Mouse (Mus musculus): ENCODE results near the gene Fkbp9. TPM values are rescaled to one million over a fixed set of nuclear protein-coding genes. Genes with fewer than 3 reads are reported as not detected.

Gene Fkbp9
- polyA plus RNA-seq (2012; rRNA removed): 11.8 and 13.2 TPM in 2 replicates

DNA sequence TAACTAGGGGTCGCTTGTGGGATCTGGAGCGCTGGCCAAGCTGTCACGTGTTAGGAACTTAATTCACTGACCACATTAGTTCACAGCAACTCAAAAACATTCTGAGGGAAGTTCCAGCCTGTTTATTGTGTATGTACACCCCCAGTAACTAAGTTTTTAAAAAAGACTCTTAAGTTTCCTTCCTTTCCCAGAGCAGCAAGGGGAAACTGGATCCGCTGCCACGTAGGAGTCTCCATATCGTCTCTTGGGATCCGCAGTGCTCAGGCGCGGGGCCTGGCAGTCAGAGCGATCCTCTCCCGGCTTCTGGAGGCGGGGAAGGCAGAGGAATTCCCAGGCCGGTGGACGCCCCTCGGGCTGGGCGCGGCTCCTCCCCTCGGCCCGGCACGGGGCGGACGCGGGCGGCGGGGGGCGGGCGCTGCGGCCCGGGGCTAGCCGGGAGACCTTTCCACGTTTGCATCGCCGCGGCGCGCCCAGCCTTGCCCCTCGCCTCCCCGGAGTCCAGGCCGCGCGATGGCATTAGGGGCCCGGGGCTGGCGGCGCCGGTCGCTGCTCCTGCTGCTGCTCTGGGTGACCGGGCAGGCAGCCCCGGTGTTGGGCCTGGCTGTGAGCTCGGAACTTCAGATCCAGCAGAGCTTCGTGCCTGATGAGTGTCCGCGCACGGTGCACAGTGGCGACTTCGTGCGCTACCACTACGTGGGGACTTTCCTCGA is at the start of gene Fkbp9:
Fkbp9 (plus strand) TSS at position 363 of the 710 bp plus-strand sequence.
- peak; percentile 46 for DNase-seq (ENCODE audit: low read depth, low spot score)
- WGBS: under 1% methylated on average over 51 of the region's 58 CpGs

DNA sequence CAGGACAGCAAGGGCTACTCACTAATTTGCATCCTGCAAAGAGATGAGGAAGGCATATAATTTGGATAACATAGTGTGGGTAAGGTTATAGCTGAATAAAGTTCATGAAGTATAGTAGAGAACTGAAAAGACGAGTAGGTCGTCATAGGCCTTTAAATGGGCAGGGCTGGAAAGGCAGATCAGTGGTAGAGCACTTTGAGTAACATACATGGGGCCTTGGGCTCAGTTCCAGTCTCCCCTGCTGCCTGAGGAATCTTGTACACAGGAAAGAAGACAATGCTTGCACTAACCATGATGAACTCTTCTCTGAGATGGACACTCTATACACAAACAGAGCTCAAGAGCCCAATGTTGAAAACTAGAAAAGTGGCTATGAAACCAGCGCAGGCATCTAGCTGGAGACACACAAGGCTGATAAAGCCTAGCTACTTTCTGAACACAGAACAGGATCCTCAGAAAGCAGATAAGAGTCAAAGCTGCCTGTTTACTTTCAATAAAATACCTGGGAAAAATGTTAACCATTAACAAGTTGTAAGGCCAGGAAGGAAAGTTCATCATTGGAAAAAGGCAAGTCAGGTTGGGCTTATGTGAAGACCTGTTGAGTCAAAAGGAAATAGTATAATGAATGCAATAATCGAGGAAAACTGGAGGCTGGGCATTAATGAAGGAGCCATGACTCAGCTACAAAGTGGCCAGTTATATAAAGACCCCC is 48.1 kb upstream of the Fkbp9 start:
- DNase-seq (ENCODE audit: low read depth, low spot score): peak; percentile 69
- WGBS: 33% methylated on average over 4 of the region's 4 CpGs

DNA sequence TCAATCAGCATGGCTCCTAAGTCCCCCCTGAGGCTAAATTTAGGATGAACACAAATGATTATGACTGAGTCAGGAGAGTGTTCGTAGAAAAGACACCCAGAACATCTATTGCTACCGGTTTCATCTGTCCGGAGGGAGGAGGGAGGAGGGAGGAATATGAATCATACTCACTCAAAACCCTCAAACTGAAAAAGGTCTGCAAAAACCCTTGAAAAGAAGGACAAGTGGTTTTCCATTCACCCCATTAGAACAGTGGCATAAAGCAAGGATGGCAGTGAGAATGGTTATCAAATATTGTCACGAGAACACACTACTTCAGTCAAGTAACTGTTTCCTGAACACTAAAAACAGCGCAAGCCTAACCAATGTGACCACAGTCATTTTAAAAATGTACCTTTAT is 46.8 kb upstream of the Fkbp9 start:
- no peak for DNase-seq (ENCODE audit: low read depth, low spot score)
- WGBS: 49% methylated on average over 5 of the region's 5 CpGs

DNA sequence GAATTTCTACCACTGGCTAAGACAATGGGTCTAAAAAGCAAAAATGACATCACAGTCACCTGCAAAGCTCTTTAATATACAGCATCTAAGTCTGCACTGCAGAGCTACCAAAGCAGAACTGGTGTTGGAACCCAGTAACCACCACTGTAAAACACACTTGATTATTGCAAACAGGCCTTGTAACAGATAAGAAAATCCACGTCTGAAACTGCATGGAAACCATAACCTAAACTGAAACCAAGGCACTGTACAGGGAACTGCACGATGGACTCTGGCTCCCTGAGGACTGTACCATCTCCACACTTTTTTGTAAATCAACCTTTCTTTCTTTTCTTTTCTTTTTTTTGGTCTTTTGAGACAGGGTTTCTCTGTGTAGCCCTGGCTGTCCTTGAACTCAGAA is 44.2 kb upstream of the Fkbp9 start:
- 25% methylated on average over 2 of the region's 2 CpGs for WGBS
- no peak for DNase-seq (ENCODE audit: low read depth, low spot score)

DNA sequence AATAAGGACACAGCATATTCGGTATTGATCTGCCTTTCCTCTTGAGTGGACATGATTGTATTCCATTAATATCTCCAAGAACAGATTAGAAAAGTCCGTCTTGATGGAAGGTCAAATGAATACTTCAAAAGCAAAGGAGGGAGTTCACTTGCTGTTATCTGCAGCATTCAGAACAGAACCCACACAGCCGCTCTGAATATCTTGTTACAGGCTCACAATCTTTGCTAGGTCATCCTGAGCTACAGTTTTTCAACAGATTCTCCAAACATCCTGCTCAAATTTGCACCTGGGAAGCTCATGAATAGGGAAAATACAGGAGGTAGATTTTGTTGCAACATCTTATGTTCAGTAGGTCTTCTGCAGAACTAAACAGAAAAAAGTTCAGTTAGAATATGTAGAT is 42.5 kb upstream of the Fkbp9 start:
- DNase-seq (ENCODE audit: low read depth, low spot score): no peak
- WGBS: 26% methylated on average over 3 of the region's 3 CpGs

DNA sequence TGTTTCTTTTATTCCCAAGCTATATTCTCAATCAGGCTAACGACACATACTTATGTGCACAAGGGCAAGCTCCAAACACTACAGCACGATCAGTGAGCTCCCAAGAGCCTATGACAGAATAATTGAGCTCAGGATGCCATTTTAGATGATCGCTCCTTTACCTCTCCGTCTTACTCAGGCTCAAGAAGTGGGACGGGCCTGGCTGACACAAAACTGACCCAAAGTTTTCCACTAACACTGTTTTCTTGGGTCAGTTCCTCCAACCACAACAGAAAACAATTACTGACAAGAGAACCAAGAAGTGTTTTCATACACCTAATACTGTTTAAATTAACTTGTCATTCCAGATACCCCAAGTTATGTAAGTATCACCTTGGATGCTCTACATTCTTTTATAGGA is 37.0 kb upstream of the Fkbp9 start:
- DNase-seq (ENCODE audit: low read depth, low spot score): no peak

DNA sequence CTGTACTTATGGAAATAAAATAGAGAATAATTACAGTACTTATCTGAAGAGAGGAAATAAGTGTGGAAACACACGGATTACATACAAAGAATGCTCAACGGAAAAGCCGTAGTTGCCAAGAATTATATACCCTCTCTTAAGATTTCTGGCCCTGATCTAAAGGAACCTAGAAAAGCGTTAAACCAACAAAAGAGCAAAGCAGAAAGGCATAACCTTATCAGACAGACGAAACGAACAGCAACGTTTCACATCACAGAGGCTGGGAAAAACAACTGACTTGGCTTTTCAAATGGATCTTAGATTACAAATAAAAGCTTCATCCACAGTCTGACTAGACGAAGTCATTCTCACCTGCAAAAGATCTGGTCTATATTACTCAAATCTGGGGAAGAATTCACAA is 35.6 kb upstream of the Fkbp9 start:
- DNase-seq (ENCODE audit: low read depth, low spot score): no peak
- WGBS: under 1% methylated on average over 8 of the region's 8 CpGs

More for the DNA sequence above, 37.0 kb upstream of the Fkbp9 start:
- WGBS: 77% methylated on average over 5 of the region's 5 CpGs

DNA sequence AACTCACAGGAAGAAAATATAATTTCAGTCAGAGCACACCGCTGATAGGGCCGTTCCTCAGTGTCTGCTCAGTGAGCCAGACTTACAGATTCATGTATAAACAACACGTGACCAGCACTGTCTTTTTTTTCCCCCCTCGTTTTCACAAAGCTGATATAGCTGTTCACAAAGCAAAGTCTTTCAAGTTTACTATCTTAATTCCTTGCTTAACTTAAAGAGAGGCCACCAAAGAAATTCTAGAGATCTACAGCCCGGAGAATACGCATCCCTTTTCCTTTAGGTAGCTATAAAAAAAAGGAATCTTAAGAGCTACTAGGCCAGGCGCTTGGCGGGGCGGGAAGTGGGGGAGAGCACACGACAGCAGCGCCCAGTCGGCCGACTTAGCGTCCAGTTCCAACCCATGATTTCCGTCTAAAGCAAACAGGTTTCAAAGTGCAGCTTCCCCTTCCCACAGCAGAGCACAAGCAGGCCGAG is 35.2 kb upstream of the Fkbp9 start:
- WGBS: under 1% methylated on average over 16 of the region's 16 CpGs

DNA sequence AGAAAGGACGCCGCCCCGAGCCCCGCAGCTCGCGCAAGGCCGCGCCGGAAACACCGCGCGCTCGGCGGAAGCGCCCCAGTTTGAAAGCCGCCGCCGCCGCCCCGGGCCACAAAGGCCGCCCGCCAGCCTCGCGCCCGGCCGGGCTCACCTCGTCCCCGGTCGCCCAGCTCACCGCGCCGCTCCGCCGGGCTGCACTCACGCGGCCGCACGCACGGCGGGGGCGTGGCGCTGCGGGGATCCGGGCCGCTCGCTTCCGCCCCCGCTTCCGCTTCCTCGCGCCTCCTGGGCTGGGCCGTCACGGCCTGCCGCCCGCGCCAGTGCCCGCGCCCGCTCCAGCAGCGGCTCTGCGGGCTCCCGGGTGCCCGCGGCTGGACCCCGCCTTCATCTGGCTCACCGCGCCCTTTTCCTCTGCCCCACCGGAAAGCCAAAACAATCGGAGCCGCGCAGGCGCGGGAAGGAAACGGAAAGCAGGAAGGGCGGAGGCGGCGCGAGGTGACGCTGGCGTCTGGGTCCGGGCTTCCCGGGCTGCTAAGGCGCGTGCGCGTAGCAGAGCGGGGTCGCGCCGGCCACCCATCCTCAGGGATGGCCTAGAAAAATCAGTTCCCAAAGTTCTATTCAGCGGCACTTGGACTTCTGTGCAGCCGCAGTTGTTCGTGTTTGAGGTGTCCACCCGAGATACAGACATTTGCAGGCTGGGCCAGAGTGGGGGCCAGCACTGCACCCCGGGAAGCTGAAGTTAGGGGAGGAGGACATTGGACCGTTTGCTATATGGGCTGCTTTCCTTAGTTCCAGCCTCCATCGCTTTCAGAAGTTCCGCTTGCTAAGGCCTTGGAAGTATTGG is 34.3 kb upstream of the Fkbp9 start, which contains the start of gene Kbtbd2:
Kbtbd2 (minus strand) TSS at position 503 of the 841 bp plus-strand sequence.
- peak; percentile 73 for DNase-seq (ENCODE audit: low read depth, low spot score)
- under 1% methylated on average over 83 of the region's 98 CpGs for WGBS

More for the DNA sequence above, 35.2 kb upstream of the Fkbp9 start:
- DNase-seq (ENCODE audit: low read depth, low spot score): no peak

DNA sequence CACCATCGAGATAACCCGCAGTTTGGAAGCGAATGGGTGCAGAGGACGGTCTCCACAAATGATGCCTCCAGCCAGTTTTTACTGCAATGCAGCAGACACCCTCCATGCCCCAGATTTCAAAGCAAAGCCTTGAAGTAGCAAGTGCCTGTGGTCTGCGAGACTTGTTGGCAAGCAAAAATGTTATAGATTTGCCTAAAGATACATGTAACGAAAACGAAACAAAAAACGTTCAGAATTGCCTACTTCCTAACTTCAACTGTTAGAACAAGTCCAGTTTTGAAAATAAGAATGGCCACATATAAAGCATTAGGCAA is 33.8 kb upstream of the Fkbp9 start:
- 2% methylated on average over 8 of the region's 8 CpGs for WGBS

DNA sequence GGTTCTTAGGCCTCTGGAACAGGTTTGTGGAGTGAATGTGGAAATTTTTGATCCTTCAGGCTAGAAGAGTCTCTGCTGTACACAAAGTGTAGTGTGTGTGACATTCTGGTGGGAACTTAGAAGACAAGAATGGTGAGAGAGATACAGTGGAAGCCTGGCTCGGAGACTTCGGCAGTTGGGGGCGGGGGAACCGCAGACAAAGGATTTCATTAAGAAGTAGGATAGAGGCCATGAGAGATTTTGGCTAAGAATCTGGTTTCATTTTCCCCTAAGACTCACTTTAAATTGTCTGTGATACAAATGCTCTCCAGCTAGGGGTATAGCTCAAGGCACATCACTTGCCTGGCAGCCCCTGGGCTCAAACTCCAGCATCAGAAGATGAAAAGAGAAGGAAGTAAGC is 26.8 kb upstream of the Fkbp9 start:
- 87% methylated on average over 4 of the region's 4 CpGs for WGBS
- DNase-seq (ENCODE audit: low read depth, low spot score): no peak

More for the DNA sequence above, 33.8 kb upstream of the Fkbp9 start:
- DNase-seq (ENCODE audit: low read depth, low spot score): no peak

DNA sequence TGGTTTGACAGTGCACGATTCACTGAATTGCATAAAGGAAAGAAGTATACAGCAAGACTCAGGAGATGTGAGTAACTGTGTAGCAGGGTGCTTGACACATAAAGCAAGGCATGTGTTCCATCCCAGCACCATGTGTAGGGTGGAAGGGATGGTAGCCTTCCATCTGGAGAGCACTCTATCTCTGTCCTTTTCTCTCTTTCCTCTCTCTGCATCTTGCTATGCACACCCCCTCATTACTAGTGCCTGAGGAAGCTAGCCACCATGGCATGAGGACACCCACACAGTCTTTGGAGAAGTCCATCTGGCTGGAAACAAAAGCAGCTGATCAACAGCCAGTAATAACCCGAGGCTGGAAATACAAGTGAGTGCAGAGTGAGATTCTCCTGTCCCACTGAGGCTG is 25.7 kb upstream of the Fkbp9 start:
- WGBS: 69% methylated on average over 2 of the region's 2 CpGs
- no peak for DNase-seq (ENCODE audit: low read depth, low spot score)

DNA sequence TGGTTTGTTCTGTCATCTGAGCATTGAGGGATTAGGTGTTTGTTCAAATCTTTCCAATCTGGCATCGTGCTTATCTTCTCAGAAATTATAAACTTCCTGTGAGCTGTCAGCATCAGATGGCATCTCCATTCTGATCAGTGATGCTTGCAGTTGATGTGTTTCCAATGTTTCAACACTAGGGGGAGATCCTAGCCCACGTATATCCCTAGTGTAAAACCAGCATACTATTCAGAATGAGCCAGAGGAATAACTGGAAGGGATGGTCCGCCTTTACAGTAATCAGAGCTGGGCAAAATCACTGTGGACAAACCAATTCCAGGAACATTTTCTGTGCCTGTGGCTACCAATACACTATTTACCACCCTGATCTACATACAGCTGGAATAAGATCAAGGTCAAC is 23.2 kb upstream of the Fkbp9 start:
- no peak for DNase-seq (ENCODE audit: low read depth, low spot score)
- 4% methylated on average over 3 of the region's 3 CpGs for WGBS

DNA sequence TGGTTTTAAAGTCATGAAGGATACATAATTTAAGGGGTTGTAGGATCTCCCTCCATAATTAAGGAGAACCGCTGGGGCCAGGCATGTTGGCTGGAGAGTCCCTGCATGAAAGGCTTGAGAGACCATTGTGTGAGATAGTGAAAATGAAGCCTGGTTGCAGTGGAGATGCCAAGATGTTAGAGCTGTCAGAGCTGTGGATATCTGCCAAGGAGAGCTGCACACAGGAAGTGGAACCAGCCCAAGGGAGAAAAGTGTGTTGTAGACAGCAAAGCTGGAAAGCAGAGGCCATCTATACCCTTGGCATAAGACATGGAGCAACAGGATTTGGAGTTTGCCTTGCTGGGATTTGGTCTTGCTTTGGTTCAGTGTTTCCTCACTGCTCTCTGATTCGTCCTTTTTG is 18.5 kb upstream of the Fkbp9 start:
- WGBS: 79% methylated on average over 2 of the region's 2 CpGs
- DNase-seq (ENCODE audit: low read depth, low spot score): no peak

DNA sequence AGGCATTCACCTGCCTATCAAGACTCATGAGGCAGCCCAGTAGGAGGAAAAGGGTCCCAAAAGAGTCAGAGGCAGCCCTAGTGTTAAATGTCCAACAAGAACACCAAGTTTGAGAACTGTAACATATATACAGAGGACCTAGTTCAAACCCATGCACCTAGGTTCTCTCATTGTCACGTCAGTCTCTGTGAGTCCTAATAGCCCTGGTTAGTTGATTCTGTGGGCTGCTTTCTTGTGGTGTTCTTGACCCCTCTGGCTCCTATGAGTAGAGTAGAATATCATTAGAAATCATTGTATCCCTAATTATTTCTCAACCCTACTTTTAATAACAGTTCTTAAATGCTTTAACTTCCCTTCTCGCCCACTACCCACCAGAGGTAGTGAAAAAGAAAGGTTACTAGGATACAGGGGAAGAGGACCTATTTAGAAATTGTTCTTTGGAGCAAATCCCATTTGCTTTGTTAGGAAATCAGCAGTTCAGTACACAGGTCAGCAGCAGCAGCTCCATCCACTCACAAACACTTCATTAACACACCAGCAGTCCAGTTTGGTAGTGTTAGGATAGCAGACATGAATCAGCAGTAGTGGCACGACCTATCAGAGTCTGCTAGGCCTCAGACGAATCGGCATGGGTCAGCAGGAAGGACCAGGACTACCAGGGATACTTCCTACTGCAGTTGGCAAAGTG is 13.3 kb upstream of the Fkbp9 start:
- DNase-seq (ENCODE audit: low read depth, low spot score): no peak

DNA sequence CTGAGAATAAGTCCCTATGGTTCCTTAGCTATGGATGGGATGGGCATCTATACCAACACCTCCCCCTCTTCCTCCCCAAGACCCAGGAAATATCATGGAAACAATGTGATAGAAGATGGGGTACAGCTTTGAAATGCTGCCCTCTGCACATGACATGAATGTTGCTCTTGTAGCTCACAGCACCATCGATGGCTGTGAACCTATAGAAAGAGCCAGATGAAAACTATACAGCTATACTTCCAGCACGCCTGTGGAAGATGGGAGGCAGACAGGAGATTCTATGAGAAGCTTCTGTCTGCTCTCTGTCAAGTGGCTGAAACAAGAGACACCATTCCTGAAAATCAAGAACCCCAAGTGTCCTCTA is 12.8 kb upstream of the Fkbp9 start:
- 87% methylated on average over 2 of the region's 2 CpGs for WGBS

More for the DNA sequence above, 13.3 kb upstream of the Fkbp9 start:
- WGBS: 82% methylated on average over 5 of the region's 5 CpGs

DNA sequence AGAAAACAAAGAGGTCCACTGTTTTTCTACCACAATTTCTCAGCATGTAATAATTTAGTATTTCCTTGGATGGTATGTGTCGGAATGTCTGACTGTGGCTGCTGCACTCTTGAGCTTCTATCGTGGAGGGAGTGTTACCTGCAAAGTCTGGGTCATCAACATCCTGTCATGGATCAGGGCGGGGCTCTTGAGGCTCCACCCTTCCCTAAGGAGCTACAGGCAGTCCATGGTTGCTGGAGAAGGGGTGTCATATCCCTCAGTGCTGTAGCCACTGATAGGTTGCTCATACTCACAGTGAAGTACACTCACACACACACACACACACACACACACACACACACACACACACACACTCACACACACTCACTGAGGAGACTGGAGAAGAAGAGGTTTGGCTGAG is 6.2 kb upstream of the Fkbp9 start:
- no peak for DNase-seq (ENCODE audit: low read depth, low spot score)
- WGBS: 41% methylated on average over 3 of the region's 3 CpGs

More for the DNA sequence above, 12.8 kb upstream of the Fkbp9 start:
- no peak for DNase-seq (ENCODE audit: low read depth, low spot score)

DNA sequence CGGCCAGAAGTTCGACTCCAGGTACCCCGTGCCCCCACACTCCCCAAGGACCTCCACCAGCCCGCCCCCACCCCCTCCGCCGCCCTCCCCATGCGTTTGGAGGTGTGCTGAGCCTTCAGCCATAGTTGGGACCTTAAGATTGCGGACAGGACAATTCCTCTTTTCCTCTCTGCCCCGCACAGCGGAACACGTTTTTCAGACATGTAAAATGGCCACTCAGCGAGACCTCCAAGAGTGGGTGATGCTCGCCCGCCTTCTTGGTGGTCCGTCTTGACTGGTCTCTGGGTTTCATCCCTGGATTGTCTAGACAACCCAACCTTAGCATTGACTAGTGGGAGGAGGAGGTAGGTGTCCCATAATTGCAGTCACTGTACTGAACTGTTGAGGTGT is 543 bp downstream of the Fkbp9 start:
- DNase-seq (ENCODE audit: low read depth, low spot score): no peak
- 9% methylated on average over 15 of the region's 15 CpGs for WGBS

DNA sequence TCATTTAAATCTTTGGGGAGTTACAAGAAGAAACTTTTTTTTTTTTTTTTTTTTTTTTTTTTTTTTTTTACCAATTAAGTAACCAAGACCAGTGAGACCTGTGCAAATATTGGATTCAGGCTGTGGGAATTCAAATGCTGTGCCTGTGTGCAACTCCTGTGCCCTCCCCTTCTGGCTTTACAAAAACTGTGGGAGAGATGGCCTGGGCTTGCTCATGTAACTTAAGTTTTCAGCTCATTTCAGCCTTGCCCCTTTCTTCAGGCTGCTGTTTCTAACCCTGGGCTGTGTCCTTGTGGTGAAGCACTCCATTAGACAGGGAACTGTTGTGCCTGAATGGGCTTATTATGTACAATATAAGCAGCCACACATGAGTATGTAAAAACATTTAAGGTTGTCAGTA is 971 bp downstream of the Fkbp9 start:
- no peak for DNase-seq (ENCODE audit: low read depth, low spot score)

DNA sequence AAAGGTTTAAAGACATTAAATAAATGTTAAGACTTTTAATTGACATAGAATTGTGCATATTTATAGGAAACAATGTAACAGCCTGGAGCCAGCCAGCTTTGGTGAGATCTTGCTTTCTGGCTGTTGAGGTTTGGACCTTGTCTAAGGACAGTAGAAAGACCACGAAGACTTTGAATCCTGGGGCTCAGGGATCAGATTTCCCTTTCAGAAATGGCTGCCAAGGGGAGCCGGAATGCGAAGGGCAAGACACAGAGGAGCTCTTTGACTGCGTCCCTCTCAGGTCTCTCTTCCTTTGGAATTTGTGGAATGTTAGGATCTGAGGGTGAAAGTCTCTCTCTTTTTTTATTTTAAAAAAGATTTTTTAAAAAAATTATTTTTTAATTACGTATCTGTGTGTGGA is 2.9 kb downstream of the Fkbp9 start:
- DNase-seq (ENCODE audit: low read depth, low spot score): no peak
- 85% methylated on average over 5 of the region's 5 CpGs for WGBS

Measured in large intestine, adult 2 months (tissue).